Mouse (Mus musculus) heart, postnatal 0 days (tissue): ENCODE measurements around the gene Elane.

Experiments
- CTCF ChIP-seq: IDR thresholded peaks from 2 replicates; pipeline ENCODE4 v1.5.1; 2016; ENCODE audit warnings: antibody characterized with exemption, control low read depth, low read depth
- EP300 ChIP-seq: IDR thresholded peaks from 2 replicates; pipeline ENCODE4 v1.6.1; 2016; ENCODE audit warnings: antibody characterized with exemption, low read depth

- TF ChIP-seq EP300 (no peak), CTCF (no peak)
These were observed 24.6 kb upstream of the Elane start for GRCm38 (mm10) chr10:79861230-79862048.
